Mouse (Mus musculus) E14TG2a.4 (cell line): Measurements from ENCODE around the gene Gm49776.

Source experiments
- CTCF ChIP-seq: conservative IDR thresholded peaks from 2 replicates; pipeline ENCODE4 v1.5.1; 2014; ENCODE audit warnings: low read length
- NANOG ChIP-seq: IDR thresholded peaks from 2 replicates; pipeline ENCODE4 v1.6.1; 2014; ENCODE audit warnings: borderline replicate concordance, low read length, mixed read lengths
- POU5F1 ChIP-seq: IDR thresholded peaks from 2 replicates; pipeline ENCODE4 v1.6.1; 2014; ENCODE audit warnings: low read length, borderline replicate concordance

- no peak for TF ChIP-seq CTCF
- TF ChIP-seq NANOG, result no peak
- no peak for TF ChIP-seq POU5F1
Measured at GRCm38 (mm10) chr16:18220001-18220400, 38.1 kb downstream of the Gm49776 start.
